Mouse (Mus musculus) layer of hippocampus, adult 11-12 months (tissue): Measurements from ENCODE around the gene Gm28038.

ENCODE experiments used
- DNase-seq: peaks from one replicate; pipeline ENCODE4 v3.0.0; 2022; ENCODE audit warnings: low spot score

Gm28038 gene

DNA sequence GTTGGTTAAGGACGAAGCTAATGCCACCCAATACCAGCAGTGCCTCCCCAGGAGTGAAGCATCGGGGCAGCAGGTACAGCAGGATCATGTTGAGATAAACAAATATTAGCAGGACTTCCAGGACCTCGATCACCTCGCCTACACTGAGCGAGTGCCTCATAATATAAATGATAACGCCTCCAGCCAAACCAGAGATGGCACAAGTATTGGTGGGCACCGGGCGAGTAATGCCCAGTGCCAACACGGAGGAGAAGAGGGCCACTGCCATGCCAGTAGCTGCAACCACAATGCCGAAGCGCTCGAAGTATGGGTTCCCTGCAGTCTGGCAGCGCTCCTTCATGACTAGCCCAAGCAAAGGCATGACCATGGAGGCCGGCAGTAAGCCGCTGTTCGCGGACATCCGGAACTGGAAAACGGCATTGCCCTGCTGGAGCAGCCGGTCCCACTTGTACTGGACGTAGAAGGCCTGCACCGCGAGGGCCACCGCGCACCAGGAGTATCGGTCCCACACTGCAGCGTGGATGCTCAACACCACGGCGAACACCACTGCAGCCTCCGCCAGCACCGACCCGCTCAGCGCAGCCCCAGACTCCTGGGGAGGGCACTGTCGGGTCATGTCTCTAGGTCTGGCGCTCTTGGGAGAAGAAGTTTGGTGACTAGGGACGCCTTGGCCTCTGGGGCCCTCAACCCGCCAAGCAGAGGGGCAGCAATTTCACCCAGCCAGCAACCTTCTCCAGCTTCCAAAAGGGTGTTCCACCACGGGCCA lies 4.8 kb downstream of the Gm28038 start:
- DNase-seq = no peak

DNA sequence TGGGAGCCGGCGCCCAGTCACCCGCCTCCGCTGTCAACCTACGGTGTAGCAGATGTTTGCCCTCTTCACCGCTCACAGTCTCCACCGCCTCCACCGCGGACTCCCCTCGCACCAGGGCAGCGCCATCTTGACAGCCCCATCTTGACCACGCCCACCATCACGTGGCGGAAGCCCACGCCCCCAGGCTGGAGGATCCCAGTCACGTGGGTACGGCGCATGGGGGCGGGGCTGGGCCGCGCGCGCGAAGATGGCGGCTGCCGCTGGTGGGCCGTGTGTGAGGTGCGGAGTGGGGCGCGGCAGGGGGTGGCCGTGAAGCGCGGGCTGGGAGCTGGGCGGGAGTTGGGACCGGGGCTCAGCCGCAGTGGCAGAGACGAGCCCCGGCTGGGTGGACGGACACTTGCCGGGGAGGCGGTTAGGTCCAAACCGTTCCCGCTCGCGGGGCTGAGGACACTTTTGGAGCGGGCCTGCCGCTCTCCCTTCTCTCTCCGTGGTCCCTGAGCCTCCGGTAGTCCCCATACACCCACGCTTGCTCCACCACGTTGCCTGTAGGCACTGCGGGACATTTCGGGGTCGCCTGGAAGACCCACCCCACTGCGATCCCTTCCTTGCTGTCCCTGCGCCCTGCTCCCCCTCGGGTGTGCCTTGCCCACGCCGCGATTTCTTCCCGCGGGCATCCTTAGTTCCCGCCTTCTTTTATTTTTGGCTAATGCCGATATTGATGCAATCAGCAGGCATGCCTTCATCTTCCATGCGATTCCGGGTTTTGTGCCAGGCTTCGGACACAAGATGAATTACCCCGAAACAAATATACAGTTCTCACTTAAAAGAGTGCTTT lies 5.6 kb downstream of the Gm28038 start, which contains the start of the genes Dolk and Nup188:
Gene Dolk, minus strand, starts transcription at position 143 of the 835 bp plus-strand sequence.
Gene Nup188, plus strand, starts transcription at position 206 of the 835 bp plus-strand sequence.
- peak; percentile 96 for DNase-seq

DNA sequence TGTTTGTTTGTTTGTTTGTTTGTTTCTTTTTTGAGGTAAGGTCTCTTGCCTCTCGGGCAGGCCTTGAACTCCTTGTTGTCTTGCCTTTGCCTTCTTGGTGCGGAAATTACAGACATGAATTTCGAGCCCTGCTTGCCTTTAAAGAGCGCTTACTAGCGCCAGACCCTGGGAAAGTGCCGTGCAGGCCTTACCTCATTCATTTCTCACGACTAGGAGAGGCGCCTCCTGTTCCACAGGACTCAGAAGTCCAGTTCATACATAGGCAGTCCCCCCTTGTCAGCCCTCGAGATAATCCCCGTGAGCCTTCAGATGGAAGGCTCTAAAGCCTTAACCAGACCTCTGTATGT lies 6.2 kb downstream of the Gm28038 start:
- no peak for DNase-seq

DNA sequence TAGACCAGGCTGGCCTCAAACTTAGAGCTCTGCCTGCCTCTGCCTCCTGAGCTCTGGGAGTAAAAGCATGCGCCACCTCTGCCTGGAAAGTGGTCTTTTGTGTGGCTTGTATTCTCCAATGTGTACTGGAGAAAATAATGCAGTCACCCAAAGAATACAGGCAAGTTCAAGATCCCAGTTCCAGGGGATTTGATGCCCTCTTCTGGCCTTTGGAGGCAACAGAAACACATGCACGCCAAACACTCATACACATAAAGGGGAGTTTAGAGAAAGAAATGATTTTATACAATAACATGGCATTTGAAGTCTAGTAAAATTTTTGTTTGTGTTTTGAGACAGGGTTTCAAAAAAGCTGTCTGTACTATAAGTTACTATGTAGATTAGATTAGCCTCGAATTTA lies 18.7 kb downstream of the Gm28038 start:
- DNase-seq = no peak

DNA sequence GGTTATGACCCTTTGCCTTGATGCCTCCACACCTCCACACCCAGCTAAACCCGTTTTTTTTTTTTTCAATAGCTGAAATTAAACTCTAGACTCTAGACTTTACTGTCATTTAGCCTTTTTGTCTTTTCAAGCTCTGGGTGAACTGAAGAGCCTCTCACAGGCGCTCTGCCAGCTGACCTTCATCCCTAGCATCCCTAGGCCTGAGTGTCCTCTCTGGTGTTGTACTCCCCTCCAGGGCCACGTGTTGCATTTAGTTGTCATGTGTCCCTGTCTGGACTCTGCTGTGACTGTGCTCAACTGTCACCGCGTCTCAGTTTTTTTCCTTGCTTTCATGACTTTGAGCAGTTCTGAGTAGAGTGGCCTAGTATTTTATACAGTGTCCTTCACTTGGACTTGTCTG lies 19.1 kb downstream of the Gm28038 start:
- DNase-seq = no peak

DNA sequence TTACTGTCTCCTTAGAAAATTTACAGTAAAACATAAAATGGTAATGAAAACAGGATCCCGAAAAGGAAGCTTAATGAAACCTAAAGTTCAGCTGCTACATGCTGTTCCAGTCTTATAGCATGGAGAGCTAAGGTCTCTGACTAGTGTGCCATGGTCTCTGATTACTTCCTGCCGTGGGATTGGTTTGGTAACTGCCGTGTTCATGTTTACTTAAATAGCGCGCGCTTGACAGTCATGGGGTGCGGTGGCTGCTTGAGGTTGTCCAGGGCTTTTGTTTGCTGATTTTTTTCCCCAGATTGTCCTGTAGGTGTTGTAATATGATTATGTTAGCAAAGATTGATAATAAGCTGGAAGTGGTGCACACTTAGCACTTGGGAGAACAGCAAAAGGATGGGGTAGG lies 25.2 kb downstream of the Gm28038 start:
- DNase-seq = no peak

DNA sequence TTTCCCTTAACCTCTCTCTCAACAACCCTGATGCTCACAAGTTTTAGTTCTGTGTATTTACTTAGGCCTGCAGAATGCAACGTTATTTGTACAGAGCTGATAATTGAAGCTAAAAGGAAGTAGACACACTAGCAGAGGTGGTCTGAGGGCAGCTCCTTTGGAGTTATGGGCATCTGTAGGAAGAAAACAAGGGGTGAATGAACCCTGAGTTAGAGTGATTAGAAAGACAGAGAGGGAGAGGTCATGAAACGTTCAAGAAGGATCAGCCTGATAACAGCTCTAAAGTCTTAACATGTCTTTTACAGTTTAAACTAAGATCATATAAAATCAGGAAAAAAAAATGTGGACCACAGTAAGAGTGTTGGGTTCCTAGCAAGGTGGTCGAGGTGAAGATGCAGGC lies 28.5 kb downstream of the Gm28038 start:
- no peak for DNase-seq

DNA sequence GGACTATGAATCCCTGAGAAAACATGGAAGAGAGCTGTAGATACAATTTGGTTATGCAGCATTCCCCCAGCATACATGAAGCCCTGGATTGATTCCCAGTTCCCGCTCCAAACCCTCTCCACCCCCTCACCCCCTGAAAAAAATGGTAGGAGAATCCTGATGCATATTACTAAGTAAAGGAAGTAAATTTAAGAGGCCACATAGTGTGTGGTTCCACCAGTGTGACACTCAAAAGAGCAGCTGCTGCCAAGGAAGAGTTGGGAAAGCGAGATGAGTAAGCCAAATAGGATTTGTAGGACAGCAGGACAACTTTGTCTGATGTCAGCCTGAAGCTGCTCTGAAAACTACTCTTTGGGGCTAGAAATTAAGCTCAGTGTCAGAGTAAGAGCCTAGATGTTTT lies 30.6 kb downstream of the Gm28038 start:
- no peak for DNase-seq

DNA sequence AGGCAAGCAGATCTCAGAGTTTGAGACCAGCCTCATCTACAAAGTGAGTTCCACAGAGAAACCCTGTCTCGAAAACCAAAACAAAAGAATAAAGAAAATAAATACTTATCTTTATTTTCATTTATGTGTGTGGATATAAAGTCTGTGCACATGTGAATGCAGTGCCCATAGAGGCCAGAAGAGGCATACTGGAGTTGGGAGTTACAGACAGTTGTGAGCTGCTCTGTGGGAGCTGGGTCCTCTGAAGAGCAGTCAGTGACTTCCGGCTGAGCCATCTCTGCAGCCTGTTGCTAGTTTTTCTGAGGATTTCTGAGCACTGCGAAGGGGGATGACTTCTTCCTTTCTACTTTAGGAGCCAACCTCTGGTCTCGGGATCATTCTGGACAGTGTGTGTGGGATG lies 35.3 kb downstream of the Gm28038 start:
- no peak for DNase-seq

DNA sequence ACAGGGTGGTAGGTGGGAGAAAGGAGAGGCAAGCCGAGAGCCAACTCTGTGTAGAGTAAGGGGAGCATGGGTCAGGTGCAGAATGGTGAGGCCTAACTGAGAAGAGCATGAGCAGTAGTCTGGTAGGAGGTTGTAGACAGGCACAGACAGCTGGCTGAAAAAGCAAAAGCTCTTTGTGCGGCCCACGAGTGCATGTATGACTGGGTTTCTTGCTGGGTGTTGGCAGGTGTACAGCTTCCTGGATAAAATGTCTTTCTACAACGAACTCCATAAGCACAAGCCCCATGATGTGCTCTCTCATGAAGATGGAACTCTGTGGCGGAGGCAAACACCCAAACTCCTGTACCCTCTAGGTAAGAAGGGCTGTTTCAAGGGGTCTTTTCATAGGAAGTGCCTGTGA lies 36.1 kb downstream of the Gm28038 start:
- peak; percentile 38 for DNase-seq

DNA sequence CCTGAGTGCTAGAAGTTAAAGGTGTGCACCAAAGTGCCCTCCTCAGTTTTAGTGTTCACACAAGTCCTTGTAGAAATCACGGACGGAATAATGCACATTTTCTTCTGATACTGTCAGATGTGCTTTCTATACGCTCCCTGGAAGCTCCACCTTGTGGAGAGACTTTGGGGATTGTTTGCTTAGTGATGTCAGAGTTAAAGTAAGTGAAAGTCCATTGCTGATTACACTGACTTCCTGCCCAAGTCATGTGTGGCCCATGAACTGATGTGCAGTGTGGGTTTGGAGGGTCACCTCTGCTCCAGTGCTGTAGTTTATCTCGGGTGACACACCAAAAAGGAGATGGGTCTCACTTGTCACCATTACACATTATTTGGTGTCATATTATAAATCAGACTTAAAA lies 38.4 kb downstream of the Gm28038 start:
- DNase-seq = no peak

DNA sequence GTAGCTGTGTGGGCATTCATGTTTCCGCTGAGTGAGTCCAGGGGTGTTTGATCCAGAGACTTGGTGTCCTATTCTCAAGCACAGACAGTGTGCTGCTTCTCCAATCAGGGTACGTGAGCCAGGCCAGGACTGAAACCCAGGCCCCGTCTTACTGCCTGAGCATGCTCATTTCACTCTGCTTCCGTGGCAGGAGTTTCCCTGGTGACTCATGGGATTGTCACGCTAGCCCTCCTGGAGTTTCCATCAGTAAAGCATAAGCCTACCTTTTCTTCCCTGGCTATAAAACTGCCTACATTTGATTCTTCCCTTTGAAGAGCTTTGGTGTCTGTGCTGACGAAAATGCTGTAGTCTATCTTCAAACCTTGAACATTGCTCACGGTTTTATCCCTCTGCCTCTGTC lies 42.3 kb downstream of the Gm28038 start:
- no peak for DNase-seq

DNA sequence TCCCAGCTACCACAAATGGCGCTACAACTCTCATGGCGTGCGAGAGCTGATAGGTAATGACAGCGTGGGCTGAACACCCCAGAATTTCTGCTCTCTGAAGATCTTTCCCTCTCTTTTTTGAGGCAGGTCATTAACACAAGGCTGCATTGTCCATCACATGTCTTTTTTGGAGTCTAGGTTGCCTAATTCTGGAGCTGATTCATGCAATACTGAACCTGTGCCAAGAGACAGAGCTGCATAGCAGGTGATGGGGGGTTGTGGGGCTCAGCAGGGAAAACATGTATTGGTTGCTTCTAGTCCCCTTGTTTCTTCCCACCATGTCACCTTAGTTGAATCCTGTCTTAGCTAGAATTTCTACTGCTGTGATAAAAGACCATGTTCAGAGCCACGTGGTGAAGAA lies 44.5 kb downstream of the Gm28038 start:
- DNase-seq = no peak

DNA sequence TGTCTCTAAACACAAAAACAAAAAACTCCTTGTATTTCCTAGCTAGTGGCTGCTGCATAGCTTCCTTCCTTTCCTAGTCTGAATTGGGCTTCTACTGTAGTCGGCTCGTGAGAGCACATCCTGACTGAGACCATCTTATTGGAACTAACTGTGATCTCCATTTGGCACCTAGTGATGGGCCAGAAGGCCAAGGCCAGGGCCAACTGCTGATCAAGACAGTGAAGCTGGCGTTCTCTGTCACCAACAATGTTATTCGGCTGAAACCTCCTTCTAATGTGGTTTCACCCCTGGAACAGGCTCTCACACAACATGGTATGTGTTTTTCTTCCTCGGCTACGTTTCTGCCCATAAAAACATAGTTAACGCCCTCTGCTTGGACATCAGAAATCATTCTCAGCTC lies 46.4 kb downstream of the Gm28038 start:
- DNase-seq = no peak

DNA sequence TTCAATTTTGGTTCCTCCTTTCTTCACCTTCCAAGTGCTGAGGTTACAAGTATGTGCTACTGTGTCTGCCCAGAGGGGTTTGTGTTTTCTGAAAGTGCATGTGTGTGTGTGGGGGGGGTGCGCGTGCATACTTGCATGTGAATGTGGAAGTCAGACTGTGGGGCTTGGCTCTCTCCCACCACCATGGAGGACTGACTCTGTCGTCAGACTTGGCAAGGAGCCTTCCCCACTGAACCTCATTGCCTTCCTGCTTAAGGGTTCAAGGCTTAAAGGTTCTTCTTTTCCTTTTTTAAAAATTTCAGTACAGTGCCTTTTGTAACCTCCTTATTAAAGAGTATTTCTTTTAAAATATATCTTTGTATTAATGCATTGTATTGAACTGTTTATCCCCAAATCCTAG lies 47.9 kb downstream of the Gm28038 start:
- no peak for DNase-seq

DNA sequence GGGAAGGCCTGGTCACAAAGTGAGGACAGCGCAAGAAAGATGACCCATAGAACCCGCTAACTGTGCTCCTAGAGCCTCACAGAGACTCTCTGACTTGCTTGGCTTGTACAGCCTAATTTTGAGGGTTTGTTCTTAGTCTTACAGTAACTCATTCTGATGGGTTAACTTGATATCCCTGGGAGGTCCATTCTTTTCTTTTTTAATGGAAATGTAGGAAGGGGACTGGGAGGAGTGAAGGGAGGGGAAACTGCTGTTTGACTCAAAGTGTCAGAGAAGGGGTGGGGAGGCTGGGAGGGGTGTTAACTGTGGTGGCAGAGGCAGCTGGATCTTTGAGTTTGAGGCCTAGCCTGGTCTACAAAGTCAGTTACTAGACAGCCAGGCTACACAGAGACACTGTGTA lies 54.5 kb downstream of the Gm28038 start:
- no peak for DNase-seq

DNA sequence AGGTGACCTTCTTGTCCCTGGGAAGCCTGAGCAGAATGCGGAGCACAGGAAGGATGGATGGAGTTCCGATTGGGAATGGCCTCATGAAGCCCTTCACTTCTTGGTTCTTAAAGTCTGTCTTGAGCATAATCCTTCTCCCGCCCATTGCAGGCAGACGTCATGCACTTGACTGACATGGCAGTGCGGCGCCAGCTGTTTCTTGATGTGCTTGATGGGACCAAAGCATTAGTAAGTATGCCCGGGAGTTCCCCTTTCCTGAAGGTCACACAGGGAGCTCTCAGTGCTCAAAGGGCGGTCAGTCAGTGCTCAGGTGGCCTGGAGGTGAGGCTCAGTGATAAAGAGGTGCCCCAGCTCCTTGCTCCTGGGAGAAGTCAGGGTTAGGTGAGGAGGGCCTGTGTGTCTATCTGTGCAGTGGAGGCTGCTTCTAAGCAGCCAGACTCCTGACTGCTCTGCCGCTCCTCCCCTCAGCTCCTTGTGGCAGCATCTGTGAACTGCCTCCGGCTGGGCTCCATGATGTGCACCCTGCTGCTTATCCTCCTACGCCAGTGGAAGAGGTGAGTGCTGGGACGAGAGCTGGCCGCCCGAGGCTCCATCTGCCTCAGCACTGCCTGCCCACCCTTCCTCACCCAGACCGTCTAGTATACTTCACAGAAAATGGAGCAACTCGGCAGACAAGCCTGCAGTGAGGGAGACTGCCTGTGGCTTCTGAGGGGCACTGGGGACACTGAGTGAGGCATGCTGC lies 55.5 kb downstream of the Gm28038 start:
- DNase-seq = no peak

DNA sequence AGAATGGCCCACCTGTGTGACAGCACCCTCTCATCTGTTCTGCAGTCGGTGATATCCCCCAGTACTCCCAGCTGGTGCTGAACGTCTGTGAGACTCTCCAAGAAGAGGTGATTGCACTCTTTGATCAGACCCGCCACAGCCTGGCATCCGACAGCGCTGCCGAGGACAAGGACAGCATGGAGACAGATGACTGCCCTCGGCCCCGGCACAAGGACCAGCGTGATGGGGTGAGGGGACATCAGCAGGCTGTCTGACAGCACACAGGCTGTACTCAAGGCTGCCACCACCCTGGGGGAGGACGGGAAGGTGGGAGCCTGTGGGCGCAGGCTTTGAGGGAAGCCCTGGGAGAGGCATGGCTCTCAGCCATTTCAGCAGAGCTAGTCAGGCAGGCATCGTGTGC lies 56.3 kb downstream of the Gm28038 start:
- DNase-seq = no peak

DNA sequence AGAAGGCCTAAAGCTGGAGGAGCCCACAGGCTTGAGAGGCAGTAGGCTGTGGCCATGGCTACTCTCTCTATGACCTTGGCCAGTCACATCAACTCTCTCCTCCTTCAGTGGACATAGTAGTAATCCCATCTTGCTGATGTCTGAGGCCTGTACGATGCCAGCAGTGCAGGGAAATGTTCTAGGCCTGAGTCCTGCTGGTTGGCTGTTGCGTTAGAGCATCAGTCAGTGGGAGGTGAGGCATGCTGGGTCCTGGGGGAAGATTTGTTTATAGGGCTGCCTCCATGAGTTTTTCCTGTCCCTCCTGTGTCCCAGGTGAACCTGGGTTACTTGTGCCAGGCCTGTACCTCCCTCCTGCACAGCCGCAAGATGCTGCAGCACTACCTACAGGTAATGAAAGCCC lies 61.2 kb downstream of the Gm28038 start:
- DNase-seq = no peak

DNA sequence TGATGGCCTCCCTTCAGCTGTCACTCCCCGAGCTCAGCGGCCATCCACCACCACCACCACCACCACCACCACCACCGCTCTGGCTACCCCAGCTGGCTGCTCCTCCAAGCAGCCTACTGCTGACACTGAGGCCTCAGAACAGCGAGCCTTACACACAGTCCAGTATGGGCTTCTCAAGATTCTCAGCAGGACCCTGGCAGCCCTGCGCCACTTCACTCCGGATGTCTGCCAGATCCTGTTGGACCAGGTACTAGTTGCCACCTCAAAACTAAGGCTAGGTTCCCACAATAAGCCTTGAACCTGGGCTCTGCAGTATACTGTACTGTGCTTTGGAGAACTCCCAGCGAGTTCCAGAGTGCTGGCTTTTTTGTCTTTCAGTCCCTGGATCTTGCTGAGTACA lies 61.7 kb downstream of the Gm28038 start:
- no peak for DNase-seq

DNA sequence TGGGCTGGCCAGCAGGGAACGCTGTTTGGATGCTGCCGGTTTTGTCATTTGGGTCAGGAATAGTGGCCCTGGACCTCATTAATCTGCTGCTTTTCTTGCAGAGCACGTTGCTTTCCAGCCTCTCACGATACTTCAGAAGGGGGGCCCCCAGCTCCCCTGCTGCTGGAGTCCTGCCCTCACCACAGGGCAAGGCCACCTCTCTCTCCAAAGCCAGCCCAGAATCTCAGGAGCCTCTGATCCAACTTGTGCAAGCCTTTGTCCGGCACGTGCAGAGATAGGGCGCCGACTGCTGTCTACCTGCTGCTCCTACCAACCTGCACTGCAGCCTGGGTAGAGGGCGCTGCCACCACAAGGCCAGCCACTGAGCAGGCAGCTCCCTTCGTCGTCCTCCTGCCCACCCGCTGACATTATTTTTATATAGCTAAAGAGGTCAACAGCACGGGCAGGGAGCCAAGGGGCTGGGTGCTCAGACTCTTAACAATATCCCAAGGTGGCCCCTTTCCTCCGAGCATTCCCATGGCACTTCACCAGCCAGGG lies 62.8 kb downstream of the Gm28038 start:
- DNase-seq = no peak

DNA sequence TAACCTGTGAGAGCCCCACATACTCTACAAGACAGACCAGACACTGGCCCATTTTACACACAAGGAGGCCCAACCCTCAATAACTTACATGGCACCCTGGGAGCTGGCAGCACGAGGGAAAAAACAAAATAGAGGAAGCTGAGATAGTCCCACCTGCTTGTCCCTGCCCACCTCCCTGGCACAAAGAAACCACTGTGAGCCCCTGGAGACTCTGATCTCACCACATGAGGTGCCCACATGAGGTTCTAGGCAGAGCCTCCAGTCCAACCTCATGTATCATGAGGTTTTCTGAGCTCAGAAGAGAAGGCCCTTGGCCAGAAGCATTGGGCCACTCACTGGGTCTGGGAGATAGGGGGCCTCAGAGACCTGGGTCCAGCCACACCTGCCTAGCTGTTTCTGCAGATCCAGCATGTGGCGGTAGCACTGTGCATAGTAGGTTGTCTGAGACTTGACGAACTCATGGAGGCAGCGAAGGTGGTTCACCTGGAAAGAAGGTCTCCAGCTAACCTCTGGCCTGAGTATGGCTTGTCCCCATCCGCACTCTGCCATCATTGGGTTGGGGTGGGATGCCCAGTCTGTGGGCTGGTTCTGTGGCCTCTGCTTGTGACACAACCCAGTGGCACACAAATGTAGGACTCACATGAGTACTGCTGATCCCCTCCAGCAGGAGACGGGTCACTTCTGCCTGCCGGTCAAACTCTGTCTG lies 65.3 kb downstream of the Gm28038 start:
- no peak for DNase-seq
